In the genomic region with DNA sequence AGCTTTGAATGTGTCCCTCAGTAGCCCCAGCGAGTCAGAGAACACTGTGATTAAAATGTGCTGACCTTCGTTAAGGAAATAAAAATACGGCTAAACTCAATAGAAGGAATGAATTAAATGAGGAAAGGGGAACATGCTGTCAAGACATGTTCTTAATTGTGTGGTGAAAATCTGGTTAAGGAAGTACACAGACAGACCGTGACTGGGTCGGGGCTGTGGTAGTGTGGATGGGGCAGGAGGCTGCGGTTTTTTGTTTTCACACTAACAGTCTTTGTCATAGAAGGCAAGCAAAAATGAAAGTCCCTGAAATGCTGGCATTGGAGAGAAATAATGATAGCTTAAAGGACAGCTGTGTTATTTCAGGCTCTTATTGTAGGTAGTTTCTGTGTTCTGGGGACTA, we compare ENCODE assay signal across 28 mouse cellular contexts.
DNase-seq lines count a peak whose midpoint lies in the region; ATAC-seq and TF ChIP-seq lines count a peak whose summit lies in the region.
"Had no signal": no experiment of that assay in that cellular context is flagged by ENCODE, and none has a peak within 500 bp of the region (broad histone marks: within the 10 kb centered on the region; RNA-seq: fewer than 3 reads in every experiment).

No protein-coding gene starts in this region.

- WGBS in forebrain, postnatal 0 days: 36% methylated on average over 6 of the region's 6 CpGs

- H3K4me3 ChIP-seq in forebrain, postnatal 0 days (ENCODE audit: low read depth, low read length): no peak overlapping the region
- H3K4me3 ChIP-seq: embryonic facial prominence, embryonic 12.5 days; embryonic facial prominence, embryonic 15.5 days; erythroblast, embryonic 14.5 days; forebrain, embryonic 12.5 days; forebrain, embryonic 15.5 days; heart, embryonic 12.5 days; heart, embryonic 15.5 days; hindbrain, embryonic 12.5 days; hindbrain, embryonic 15.5 days had no signal

- no peaks in the 10 kb centered on the region for H3K27me3 ChIP-seq in forebrain, postnatal 0 days (ENCODE audit: insufficient read depth, low read length)
- H3K27me3 ChIP-seq: embryonic facial prominence, embryonic 12.5 days; embryonic facial prominence, embryonic 15.5 days; forebrain, embryonic 15.5 days; heart, embryonic 12.5 days; heart, embryonic 15.5 days; hindbrain, embryonic 12.5 days; hindbrain, embryonic 15.5 days had no signal

- DNase-seq in T-cell, adult 2 months (ENCODE audit: low spot score): peak; percentile 4
- no peak for DNase-seq in adrenal gland, postnatal 10 days
- DNase-seq in forebrain, postnatal 0 days: no peak
- no peak for DNase-seq in cerebellum, postnatal 10 days
- DNase-seq: adrenal gland, adult 8-10 months; adrenal gland, postnatal 36 days; cerebellum, adult 11 months; cerebellum, adult 2 months; cerebellum, adult 9-11 months; gastrocnemius, postnatal 10 days; gastrocnemius, postnatal 36 days; heart, adult 18-20 months; heart, postnatal 10 days; heart, postnatal 36 days had no signal

- no peak overlapping the region for H3K4me2 ChIP-seq in forebrain, postnatal 0 days (ENCODE audit: low read depth)
- H3K4me2 ChIP-seq: embryonic facial prominence, embryonic 12.5 days; embryonic facial prominence, embryonic 15.5 days; forebrain, embryonic 12.5 days; forebrain, embryonic 15.5 days; heart, embryonic 12.5 days; heart, embryonic 15.5 days; hindbrain, embryonic 12.5 days; hindbrain, embryonic 15.5 days had no signal

- TF ChIP-seq CTCF in forebrain, postnatal 0 days (IDR thresholded peaks at IDR 0.05; ENCODE audit: low read depth): no peak

- no peak overlapping the region for H3K27ac ChIP-seq in forebrain, postnatal 0 days (ENCODE audit: low read depth, low read length)
- H3K27ac ChIP-seq: embryonic facial prominence, embryonic 12.5 days; embryonic facial prominence, embryonic 15.5 days; forebrain, embryonic 12.5 days; forebrain, embryonic 15.5 days; heart, embryonic 15.5 days; hindbrain, embryonic 12.5 days; hindbrain, embryonic 15.5 days had no signal

- H3K4me1 ChIP-seq in forebrain, postnatal 0 days (ENCODE audit: insufficient read depth): peaks cover 4% of the 10 kb centered on the region; the same call in 1 of the 2 replicates
- H3K4me1 ChIP-seq: embryonic facial prominence, embryonic 12.5 days; embryonic facial prominence, embryonic 15.5 days; heart, embryonic 12.5 days; heart, embryonic 15.5 days; hindbrain, embryonic 12.5 days; hindbrain, embryonic 15.5 days had no signal

- peak; percentile 76 for ATAC-seq in common myeloid progenitor, adult 5-6 weeks (replicated peaks; ENCODE audit: low read depth, poor library complexity, severe bottlenecking)
- peak; percentile 61 for ATAC-seq in megakaryocyte, adult 5-6 weeks (ENCODE audit: poor library complexity, severe bottlenecking)
- ATAC-seq in forebrain, postnatal 0 days: no peak
- ATAC-seq: activated CD4-positive, CD25-positive, alpha-beta regulatory T cell, adult 4 months; CD4-positive, CD25-positive, alpha-beta regulatory T cell, adult 4 months; forebrain, embryonic 15.5 days; intestine, postnatal 0 days had no signal

- no peaks in the 10 kb centered on the region for H3K36me3 ChIP-seq in forebrain, postnatal 0 days (ENCODE audit: insufficient read depth)
- H3K36me3 ChIP-seq: embryonic facial prominence, embryonic 12.5 days; embryonic facial prominence, embryonic 15.5 days; forebrain, embryonic 12.5 days; forebrain, embryonic 15.5 days; heart, embryonic 12.5 days; heart, embryonic 15.5 days; hindbrain, embryonic 12.5 days; hindbrain, embryonic 15.5 days had no signal

- no peaks in the 10 kb centered on the region for H3K9me3 ChIP-seq in forebrain, postnatal 0 days (ENCODE audit: low read length)
- H3K9me3 ChIP-seq: embryonic facial prominence, embryonic 12.5 days; embryonic facial prominence, embryonic 15.5 days; forebrain, embryonic 12.5 days; forebrain, embryonic 15.5 days; heart, embryonic 12.5 days; heart, embryonic 15.5 days; hindbrain, embryonic 12.5 days; hindbrain, embryonic 15.5 days had no signal

- no peak overlapping the region for H3K9ac ChIP-seq in forebrain, postnatal 0 days
- H3K9ac ChIP-seq: embryonic facial prominence, embryonic 12.5 days; embryonic facial prominence, embryonic 15.5 days; forebrain, embryonic 12.5 days; forebrain, embryonic 15.5 days; heart, embryonic 12.5 days; heart, embryonic 15.5 days; hindbrain, embryonic 12.5 days; hindbrain, embryonic 15.5 days had no signal
